Mouse (Mus musculus): ENCODE data around the gene Epgn. TPM values are rescaled to one million over a fixed set of nuclear protein-coding genes. Genes with fewer than 3 reads are reported as not detected.

Epgn gene
- polyA plus RNA-seq, 1 experiment, result 0.15 TPM

Other genes starting within 250 kb of the Epgn start
- 0.06 TPM in 1 of 2 replicates, not detected in the other for gene Cxcl3, start 241.4 kb upstream of the Epgn start, polyA plus RNA-seq (2012; rRNA removed)
- 0.16 and 0.21 TPM in 2 replicates for gene Cxcl15, start 232.9 kb upstream of the Epgn start, polyA plus RNA-seq (2012; rRNA removed)
- gene Cxcl1, start 136.2 kb upstream of the Epgn start, polyA plus RNA-seq (2012; rRNA removed), result 1.1 and 1.4 TPM in 2 replicates
- gene Cxcl2, start 123.6 kb upstream of the Epgn start, polyA plus RNA-seq (2012; rRNA removed), result 0.37 TPM in 1 of 2 replicates, not detected in the other
- gene Mthfd2l, start 96.3 kb upstream of the Epgn start, polyA plus RNA-seq (2012; rRNA removed), result 25.9 and 32.4 TPM in 2 replicates
- gene Ereg, start 47.2 kb downstream of the Epgn start, polyA plus RNA-seq (2012; rRNA removed), result 1.7 and 2.8 TPM in 2 replicates
- 1.3 and 2.3 TPM in 2 replicates for gene Areg, start 112.1 kb downstream of the Epgn start, polyA plus RNA-seq (2012; rRNA removed)

All from urinary bladder, adult 2 months (tissue).